Comparison of ENCODE assay signal across 13 mouse cellular contexts in genomic region chr4:100171483-100171898, GRCm38 (mm10).
DNase-seq lines count a peak whose midpoint lies in the region; ATAC-seq and TF ChIP-seq lines count a peak whose summit lies in the region.
"Had no signal": no experiment of that assay in that cellular context is flagged by ENCODE, and none has a peak within 500 bp of the region (broad histone marks: within the 10 kb centered on the region; RNA-seq: fewer than 3 reads in every experiment).

No protein-coding gene starts in this region.

- H3K36me3 ChIP-seq in heart, embryonic 10.5 days = no peaks in the 10 kb centered on the region
- H3K36me3 ChIP-seq in midbrain, embryonic 13.5 days = no peaks in the 10 kb centered on the region
- no peaks in the 10 kb centered on the region for H3K36me3 ChIP-seq in midbrain, embryonic 11.5 days (ENCODE audit: control insufficient read depth, insufficient read depth, low read length)
- H3K36me3 ChIP-seq: midbrain, embryonic 12.5 days had no signal

- H3K4me2 ChIP-seq in midbrain, embryonic 13.5 days (replicated peaks) = no peak overlapping the region
- H3K4me2 ChIP-seq in midbrain, embryonic 11.5 days = no peak overlapping the region
- H3K4me2 ChIP-seq: midbrain, embryonic 12.5 days had no signal

- TF ChIP-seq CTCF in left cerebral cortex, adult 2 months (IDR thresholded peaks at IDR 0.05) = no peak

- H3K4me1 ChIP-seq in heart, embryonic 10.5 days = peaks cover 37% of the 10 kb centered on the region
- H3K4me1 ChIP-seq in midbrain, embryonic 13.5 days (replicated peaks) = peaks cover 22% of the 10 kb centered on the region
- peaks cover 7% of the 10 kb centered on the region; the same call in 1 of the 2 replicates for H3K4me1 ChIP-seq in midbrain, embryonic 11.5 days (ENCODE audit: control insufficient read depth, insufficient read depth, low read length)

- H3K9ac ChIP-seq in midbrain, embryonic 13.5 days (replicated peaks) = no peak overlapping the region
- no peak overlapping the region for H3K9ac ChIP-seq in midbrain, embryonic 11.5 days (ENCODE audit: low read length)
- H3K9ac ChIP-seq: midbrain, embryonic 12.5 days had no signal

- H3K4me3 ChIP-seq in heart, embryonic 10.5 days = no peak overlapping the region
- H3K4me3 ChIP-seq in midbrain, embryonic 13.5 days (replicated peaks) = no peak overlapping the region
- no peak overlapping the region for H3K4me3 ChIP-seq in midbrain, embryonic 11.5 days (ENCODE audit: low read depth, low read length)
- H3K4me3 ChIP-seq in left cerebral cortex, adult 2 months = no peak overlapping the region
- H3K4me3 ChIP-seq: midbrain, embryonic 12.5 days had no signal

- H3K27ac ChIP-seq in heart, embryonic 10.5 days = peak overlapping the region; percentile 72; the same call in 1 of the 2 replicates
- H3K27ac ChIP-seq in midbrain, embryonic 13.5 days = no peak overlapping the region
- no peak overlapping the region for H3K27ac ChIP-seq in midbrain, embryonic 11.5 days (ENCODE audit: low read depth, low read length)
- no peak overlapping the region for H3K27ac ChIP-seq in left cerebral cortex, adult 2 months
- H3K27ac ChIP-seq: midbrain, embryonic 12.5 days had no signal

- H3K9me3 ChIP-seq in heart, embryonic 10.5 days = no peaks in the 10 kb centered on the region
- no peaks in the 10 kb centered on the region for H3K9me3 ChIP-seq in midbrain, embryonic 13.5 days
- no peaks in the 10 kb centered on the region for H3K9me3 ChIP-seq in midbrain, embryonic 11.5 days (ENCODE audit: control insufficient read depth, low read length)
- H3K9me3 ChIP-seq: midbrain, embryonic 12.5 days had no signal

- 48% methylated on average over 5 of the region's 5 CpGs for WGBS in heart, embryonic 10.5 days
- 59% methylated on average over 5 of the region's 5 CpGs for WGBS in midbrain, embryonic 13.5 days
- 61% methylated on average over 5 of the region's 5 CpGs for WGBS in midbrain, embryonic 11.5 days

- intact Hi-C loops in heart, postnatal 14 days (cut with DNase I) = no loop called here
- intact Hi-C loops in left cerebral cortex, postnatal 4 days (cut with DNase I) = no loop called here
- intact Hi-C loops in left cerebral cortex, adult 2 months (cut with DNase I) = no loop called here

- ATAC-seq in midbrain, embryonic 13.5 days = peak; percentile 51; the same call in 1 of the 2 replicates
- ATAC-seq in midbrain, embryonic 11.5 days (ENCODE audit: low FRiP score) = no peak
- no peak for ATAC-seq in CD4-positive, CD25-positive, alpha-beta regulatory T cell, adult 4 months

- no peaks in the 10 kb centered on the region; the same call in 1 of the 2 replicates for H3K27me3 ChIP-seq in heart, embryonic 10.5 days (ENCODE audit: insufficient read depth, poor library complexity, severe bottlenecking)
- no peaks in the 10 kb centered on the region for H3K27me3 ChIP-seq in midbrain, embryonic 13.5 days
- 0 out of 2 replicates have a peak, but pooled peaks cover 2% of the 10 kb centered on the region for H3K27me3 ChIP-seq in midbrain, embryonic 11.5 days (ENCODE audit: control insufficient read depth, insufficient read depth, low read length)

- no peak for DNase-seq in heart, embryonic 10.5 days (ENCODE audit: low spot score)
- DNase-seq in heart, postnatal 14 days = no peak
- DNase-seq in midbrain, embryonic 11.5 days (ENCODE audit: low spot score, missing footprints) = no peak
- peak; percentile 25 for DNase-seq in kidney, postnatal 14 days
- DNase-seq in left cerebral cortex, postnatal 4 days = no peak
- no peak for DNase-seq in left cerebral cortex, adult 2 months (ENCODE audit: extremely low spot score in 1 of 2, low spot score in 2 of 2)
- DNase-seq: cerebellum, adult 9-10 months; gastrocnemius, postnatal 14 days; lung, adult 18-20 months; thymus, postnatal 36 days had no signal
